Mouse (Mus musculus) intestine, embryonic 15.5 days (tissue): ENCODE measurements around the gene Olfr1443. TPM values are rescaled to one million over a fixed set of nuclear protein-coding genes. Genes with fewer than 3 reads are reported as not detected.
"Not testable (repeated sequence)": the region's sequence is repeated elsewhere in the genome, so short reads cannot be mapped to it uniquely, and the experiment has no call there.

Experiments
- ATAC-seq: fragments of 200-750 bp; cut with Nextera tagmentation; 2 replicates; pipeline ENCODE4 v1.8.0; 2017; ENCODE audit warnings: moderate TSS enrichment, moderate library complexity
- H3K27ac ChIP-seq: fragments of 300-500 bp; sonication (generic); 2 replicates; pipeline ENCODE4 v1.5.1; 2015; ENCODE audit warnings: mild to moderate bottlenecking, inconsistent platforms
- H3K27me3 ChIP-seq: fragments of 300-500 bp; sonication (generic); replicated peaks from 2 replicates; pipeline ENCODE4 v1.6.1; 2015; ENCODE audit warnings: inconsistent platforms
- H3K36me3 ChIP-seq: fragments of 300-500 bp; sonication (generic); 2 replicates; pipeline ENCODE4 v1.6.1; 2015; ENCODE audit warnings: inconsistent platforms
- H3K4me1 ChIP-seq: fragments of 300-500 bp; sonication (generic); replicated peaks from 2 replicates; pipeline ENCODE4 v1.6.1; 2015; ENCODE audit warnings: inconsistent platforms
- H3K4me2 ChIP-seq: fragments of 300-500 bp; sonication (generic); replicated peaks from 2 replicates; pipeline ENCODE4 v1.6.1; 2015; ENCODE audit warnings: mild to moderate bottlenecking, inconsistent platforms
- H3K4me3 ChIP-seq: fragments of 300-500 bp; sonication (generic); replicated peaks from 2 replicates; pipeline ENCODE4 v1.5.1; 2015; ENCODE audit warnings: inconsistent platforms
- H3K9ac ChIP-seq: fragments of 300-500 bp; sonication (generic); 2 replicates; pipeline ENCODE4 v1.6.1; 2015; ENCODE audit warnings: inconsistent platforms
- H3K9me3 ChIP-seq: fragments of 300-500 bp; sonication (generic); 2 replicates; pipeline ENCODE4 v1.6.1; 2016; ENCODE audit warnings: inconsistent platforms
- WGBS: fragments of 180-500 bp; shearing (Covaris S2); methylation state at CpG from one replicate; pipeline ENCODE4 v1.1.7; 2015; 5-methylcytosine and 5-hydroxymethylcytosine counted together
- polyA plus RNA-seq: library from polyadenylated mRNA; unstranded; fragments of >200 nt; fragmentation: Nextera tagmentation; extraction: Ambion mirVana; gene quantifications from 2 replicates; pipeline ENCODE4 v1.2.1, GENCODE M21; 2015

Gene Olfr1443
- polyA plus RNA-seq, 1 experiment from 2014 or later = not detected

DNA sequence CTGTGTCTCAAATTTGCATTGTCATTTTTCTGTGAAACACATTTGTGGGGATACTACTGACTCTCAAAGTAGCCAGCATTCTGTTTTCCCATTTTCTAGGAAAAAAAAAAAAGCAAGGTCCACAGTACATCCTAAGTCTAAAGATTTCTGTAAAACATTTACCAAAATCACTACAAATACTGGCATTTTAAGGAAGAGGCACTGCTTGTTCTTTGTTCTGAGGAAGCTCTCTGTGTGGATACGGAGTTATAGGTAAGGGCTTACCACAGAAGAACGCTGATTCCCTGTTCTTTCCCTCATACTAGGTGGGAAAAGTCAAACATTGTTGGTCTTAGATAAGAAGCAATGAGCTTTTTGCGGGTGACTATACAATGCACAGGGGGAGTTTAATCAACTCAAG, 17.7 kb downstream of the Olfr1443 start, which contains the start of gene Keg1:
Gene Keg1 (plus strand): TSS at position 197 of the 400 bp plus-strand sequence.
- no peak within 1 kb of the TSS for H3K4me2 ChIP-seq
- no peak within 1 kb of the TSS for H3K4me3 ChIP-seq
- WGBS = 54% methylated on average over 3 of the region's 3 CpGs
- H3K4me1 ChIP-seq = no peaks in the 10 kb centered on the region
- H3K27me3 ChIP-seq = no peaks in the 10 kb centered on the region
- no peaks in the 10 kb centered on the region for H3K9me3 ChIP-seq
- H3K27ac ChIP-seq = no peak within 1 kb of the TSS
- H3K9ac ChIP-seq = no peak within 1 kb of the TSS
- ATAC-seq = peak; percentile 70
- H3K36me3 ChIP-seq = no peaks in the 10 kb centered on the region

DNA sequence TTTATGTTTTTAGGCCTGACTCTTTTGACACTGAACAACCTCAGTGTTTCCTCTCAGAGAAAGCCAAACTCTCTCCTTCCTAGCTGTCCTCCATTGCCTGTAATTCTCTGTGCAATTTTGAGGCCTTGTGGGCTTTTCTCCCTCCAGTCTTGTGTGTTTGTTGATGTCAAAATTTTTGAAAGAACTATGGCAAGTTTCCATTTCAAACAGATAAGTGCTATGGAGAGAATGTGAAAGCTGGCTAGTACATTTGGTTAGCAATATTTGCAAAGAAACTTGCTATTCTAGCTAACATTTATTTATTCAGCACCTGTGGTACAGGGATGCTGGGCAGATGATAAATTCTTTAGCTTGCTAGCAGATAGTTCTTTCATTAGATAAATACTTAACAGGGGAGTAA, 18.3 kb downstream of the Olfr1443 start:
- Histone ChIP-seq H3K4me3 (no peak overlapping the region), H3K4me1 (no peaks in the 10 kb centered on the region), H3K27me3 (no peaks in the 10 kb centered on the region), H3K36me3 (no peaks in the 10 kb centered on the region), H3K9me3 (no peaks in the 10 kb centered on the region), H3K9ac (no peak overlapping the region), H3K27ac (no peak overlapping the region), H3K4me2 (no peak overlapping the region)
- ATAC-seq = no peak

DNA sequence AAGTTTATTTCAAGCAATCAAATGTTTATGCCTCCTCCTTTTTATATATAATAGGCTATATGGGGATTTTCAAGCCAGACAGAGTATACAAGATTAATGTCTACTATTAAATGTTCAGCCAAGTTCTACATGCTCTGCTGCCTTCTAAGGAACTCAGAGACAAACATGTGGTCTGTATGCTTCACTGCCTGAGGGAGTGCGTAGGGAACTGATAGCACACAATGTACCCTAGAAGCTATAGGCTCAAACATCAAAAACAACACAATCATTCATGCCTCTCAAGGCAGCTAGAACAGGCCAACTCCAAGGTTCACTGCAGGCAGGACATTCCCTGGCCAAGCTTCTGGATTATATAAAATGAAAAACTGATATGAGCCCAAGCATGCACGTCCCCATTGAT, 30.5 kb downstream of the Olfr1443 start:
- H3K36me3 ChIP-seq = no peaks in the 10 kb centered on the region
- no peaks in the 10 kb centered on the region for H3K4me1 ChIP-seq
- ATAC-seq = no peak
- H3K9ac ChIP-seq = no peak overlapping the region
- H3K27ac ChIP-seq = no peak overlapping the region
- WGBS = 71% methylated on average over 2 of the region's 2 CpGs
- no peaks in the 10 kb centered on the region for H3K27me3 ChIP-seq
- H3K4me2 ChIP-seq = no peak overlapping the region
- no peak overlapping the region for H3K4me3 ChIP-seq
- H3K9me3 ChIP-seq = no peaks in the 10 kb centered on the region

DNA sequence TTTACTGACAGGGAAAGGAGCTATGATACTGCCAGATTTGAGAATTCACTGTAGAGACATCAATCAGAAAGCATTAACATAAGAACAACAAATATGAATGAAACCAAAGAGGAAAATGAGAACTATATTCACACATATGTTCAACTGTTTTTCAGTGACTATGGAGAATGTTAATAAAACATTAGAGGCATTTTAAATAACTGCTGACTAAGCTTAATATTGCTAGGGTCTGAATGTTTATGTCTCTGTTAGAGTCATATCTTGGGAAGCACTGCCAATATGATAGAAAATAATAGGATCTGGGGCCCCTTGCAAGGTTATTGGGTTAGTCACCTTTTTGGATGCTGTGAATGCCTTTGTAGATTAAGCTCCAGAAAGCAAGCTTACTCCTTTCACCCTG, 31.1 kb downstream of the Olfr1443 start:
- Histone ChIP-seq H3K36me3 (no peaks in the 10 kb centered on the region), H3K4me3 (no peak overlapping the region), H3K27ac (no peak overlapping the region), H3K4me2 (no peak overlapping the region), H3K27me3 (no peaks in the 10 kb centered on the region), H3K9ac (no peak overlapping the region), H3K4me1 (no peaks in the 10 kb centered on the region), H3K9me3 (no peaks in the 10 kb centered on the region)
- ATAC-seq = no peak

DNA sequence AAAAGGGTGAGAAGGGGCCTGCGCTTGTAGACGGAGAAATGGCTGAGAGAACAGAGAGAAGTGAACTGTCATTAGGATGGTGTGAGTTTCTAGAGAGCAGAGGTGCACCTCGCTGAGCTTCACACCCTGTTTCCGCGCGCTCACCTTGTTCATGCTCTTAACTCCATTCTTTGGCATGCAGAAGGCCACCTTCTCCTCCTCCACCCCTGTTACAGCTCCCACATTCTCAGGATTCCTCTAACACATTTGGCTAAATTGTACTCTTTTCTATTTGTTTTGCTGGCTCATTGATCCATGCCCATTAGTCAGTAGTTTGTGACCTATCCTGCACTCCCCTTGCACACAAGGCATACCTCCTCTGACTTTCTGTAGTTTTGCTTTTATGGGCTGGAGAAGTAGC, 41.3 kb downstream of the Olfr1443 start:
- no peak for ATAC-seq
- Histone ChIP-seq H3K4me2 (no peak overlapping the region), H3K27ac (no peak overlapping the region), H3K4me1 (no peaks in the 10 kb centered on the region), H3K27me3 (no peaks in the 10 kb centered on the region), H3K36me3 (no peaks in the 10 kb centered on the region), H3K4me3 (no peak overlapping the region), H3K9me3 (no peaks in the 10 kb centered on the region), H3K9ac (no peak overlapping the region)
- WGBS = 69% methylated on average over 6 of the region's 6 CpGs

DNA sequence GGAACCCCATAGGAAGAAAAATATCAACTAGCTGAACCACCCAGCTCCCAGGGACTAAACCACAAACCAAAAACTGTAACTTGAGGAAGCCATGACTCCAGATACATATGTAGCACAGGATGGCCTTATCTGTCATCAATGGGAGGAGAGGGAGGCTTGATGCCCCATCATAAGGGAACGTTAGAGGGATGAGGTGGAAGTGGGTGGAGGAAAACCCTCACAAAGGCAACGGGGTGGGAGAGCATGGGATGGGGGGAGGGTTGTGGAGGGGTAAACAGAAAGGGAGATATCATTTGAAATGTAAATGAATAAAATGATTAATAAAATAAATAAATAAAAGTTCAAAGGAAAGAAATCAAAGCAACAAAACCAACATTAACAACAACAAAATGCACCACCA, 42.6 kb downstream of the Olfr1443 start:
- no peak for ATAC-seq
- 59% methylated on average over 2 of the region's 2 CpGs for WGBS
- no peak overlapping the region for H3K4me2 ChIP-seq
- no peaks in the 10 kb centered on the region for H3K4me1 ChIP-seq
- H3K36me3 ChIP-seq = no peaks in the 10 kb centered on the region
- no peak overlapping the region for H3K4me3 ChIP-seq
- H3K27me3 ChIP-seq = no peaks in the 10 kb centered on the region
- H3K9ac ChIP-seq = no peak overlapping the region
- H3K27ac ChIP-seq = no peak overlapping the region
- no peaks in the 10 kb centered on the region for H3K9me3 ChIP-seq

DNA sequence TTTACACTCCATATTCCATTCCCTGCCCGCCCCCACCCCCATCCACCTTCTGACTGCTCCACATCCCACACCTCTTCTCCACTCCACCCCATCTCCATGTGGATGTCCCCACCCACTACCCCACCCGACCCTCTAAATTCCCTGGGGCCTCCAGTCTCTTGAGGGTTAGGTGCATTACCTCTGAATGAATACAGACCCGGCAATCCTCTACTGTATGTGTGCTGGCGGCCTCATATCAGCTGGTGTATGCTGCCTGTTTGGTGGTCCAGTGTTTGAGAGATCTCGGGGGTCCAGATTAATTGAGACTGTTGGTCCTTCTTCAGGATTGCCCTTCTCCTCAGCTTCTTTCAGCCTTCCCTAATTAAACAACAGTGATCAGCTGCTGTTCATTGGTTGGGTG, 43.0 kb downstream of the Olfr1443 start:
- not testable (repeated sequence) for H3K9ac ChIP-seq, ATAC-seq, H3K4me3 ChIP-seq, H3K27me3 ChIP-seq, H3K4me2 ChIP-seq, H3K36me3 ChIP-seq, H3K9me3 ChIP-seq, H3K27ac ChIP-seq, H3K4me1 ChIP-seq
- 83% methylated on average over 5 of the region's 5 CpGs for WGBS

DNA sequence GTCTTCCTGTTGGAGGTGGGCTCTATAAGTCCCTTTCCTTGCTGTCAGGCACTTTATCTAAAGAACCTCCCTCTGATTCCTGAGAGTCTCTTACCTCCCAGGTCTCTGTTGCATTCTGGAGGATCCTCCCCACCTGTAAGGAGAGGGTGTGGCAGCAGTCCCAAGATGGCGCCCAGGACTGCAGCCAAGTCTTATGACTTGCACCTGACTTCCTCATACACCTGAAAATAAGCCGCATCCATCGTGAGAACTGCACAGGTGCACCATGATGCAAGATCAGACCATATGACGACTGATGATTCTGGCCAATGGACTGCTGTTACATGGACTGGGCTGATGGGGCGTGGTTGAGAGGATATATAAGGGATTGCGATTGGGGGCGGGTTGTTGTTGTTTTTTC, 43.7 kb downstream of the Olfr1443 start:
- not testable (repeated sequence) for H3K4me1 ChIP-seq, H3K27ac ChIP-seq, H3K27me3 ChIP-seq, H3K36me3 ChIP-seq, H3K9me3 ChIP-seq, H3K4me2 ChIP-seq, H3K9ac ChIP-seq, ATAC-seq, H3K4me3 ChIP-seq
- 88% methylated on average over 7 of the region's 7 CpGs for WGBS

DNA sequence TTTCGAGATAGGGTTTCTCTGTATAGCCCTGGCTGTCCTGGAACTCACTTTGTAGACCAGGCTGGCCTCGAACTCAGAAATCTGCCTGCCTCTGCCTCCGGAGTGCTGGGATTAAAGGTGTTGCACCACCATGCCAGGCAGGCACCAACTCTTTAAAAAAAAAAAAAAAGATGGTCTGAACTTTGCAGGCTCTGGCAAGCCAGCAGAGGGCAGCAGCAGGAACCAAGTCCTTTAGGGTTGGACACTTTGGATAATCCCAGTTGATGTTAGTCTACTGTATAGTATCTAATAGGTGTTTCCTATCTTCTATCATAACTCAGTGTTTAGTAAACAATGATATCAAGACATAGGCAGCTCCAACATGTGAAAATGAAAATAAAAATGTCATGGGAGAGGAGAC, 44.4 kb downstream of the Olfr1443 start:
- Histone ChIP-seq H3K9ac (no peak overlapping the region), H3K4me2 (no peak overlapping the region), H3K4me3 (no peak overlapping the region), H3K27ac (no peak overlapping the region), H3K9me3 (no peaks in the 10 kb centered on the region), H3K36me3 (no peaks in the 10 kb centered on the region), H3K27me3 (no peaks in the 10 kb centered on the region), H3K4me1 (no peaks in the 10 kb centered on the region)
- ATAC-seq = no peak
- WGBS = 72% methylated on average over 2 of the region's 3 CpGs

DNA sequence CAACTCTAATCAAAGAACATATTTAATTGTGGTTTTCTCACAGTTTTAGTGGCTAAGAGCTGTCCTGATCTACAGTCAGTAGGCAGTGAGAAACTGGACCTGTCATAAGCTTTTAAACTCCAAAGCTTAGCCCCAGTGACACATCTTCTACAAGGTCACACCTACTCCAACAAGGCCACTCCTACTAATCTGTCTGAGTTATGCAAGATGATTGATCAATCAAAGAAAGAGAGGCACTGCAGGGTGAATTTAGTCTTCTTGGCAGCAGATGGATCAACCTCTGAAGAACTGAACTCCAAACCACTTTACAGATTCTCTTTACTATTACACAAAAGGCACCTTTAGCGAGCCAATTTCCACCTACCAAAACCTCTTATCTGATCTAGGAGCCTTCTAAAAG, 47.9 kb downstream of the Olfr1443 start:
- 72% methylated on average over 1 of the region's 1 CpGs for whole genome bisulfite sequencing
- no peak overlapping the region for H3K4me2 ChIP-seq
- no peaks in the 10 kb centered on the region for H3K4me1 ChIP-seq
- no peaks in the 10 kb centered on the region for H3K9me3 ChIP-seq
- no peak overlapping the region for H3K27ac ChIP-seq
- H3K4me3 ChIP-seq = no peak overlapping the region
- H3K36me3 ChIP-seq = no peaks in the 10 kb centered on the region
- ATAC-seq = no peak
- H3K9ac ChIP-seq = no peak overlapping the region
- no peaks in the 10 kb centered on the region for H3K27me3 ChIP-seq

DNA sequence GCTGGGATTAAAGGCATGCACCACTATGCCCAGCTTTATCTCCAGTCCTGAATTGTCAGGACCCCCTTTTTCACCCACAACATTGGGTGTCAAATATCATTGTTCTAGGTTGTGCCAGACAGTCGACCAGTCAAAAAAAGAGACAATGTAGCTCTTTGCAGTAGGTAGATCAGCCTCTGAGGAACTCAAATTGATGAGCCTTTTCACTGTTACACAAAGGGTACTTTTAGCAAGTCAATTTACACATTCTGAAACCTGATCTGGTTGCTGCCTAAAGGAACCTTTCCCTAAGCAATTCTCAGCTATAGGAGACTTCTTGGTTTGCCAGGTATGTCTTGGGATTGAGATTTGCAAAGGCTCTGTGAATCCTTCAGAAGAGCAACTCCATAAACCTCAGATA, 53.1 kb downstream of the Olfr1443 start:
- Histone ChIP-seq H3K27ac (no peak overlapping the region), H3K9me3 (no peaks in the 10 kb centered on the region), H3K4me2 (no peak overlapping the region), H3K4me1 (no peaks in the 10 kb centered on the region), H3K9ac (no peak overlapping the region), H3K4me3 (no peak overlapping the region), H3K36me3 (no peaks in the 10 kb centered on the region), H3K27me3 (no peaks in the 10 kb centered on the region)
- ATAC-seq = no peak
- 76% methylated on average over 1 of the region's 1 CpGs for WGBS

DNA sequence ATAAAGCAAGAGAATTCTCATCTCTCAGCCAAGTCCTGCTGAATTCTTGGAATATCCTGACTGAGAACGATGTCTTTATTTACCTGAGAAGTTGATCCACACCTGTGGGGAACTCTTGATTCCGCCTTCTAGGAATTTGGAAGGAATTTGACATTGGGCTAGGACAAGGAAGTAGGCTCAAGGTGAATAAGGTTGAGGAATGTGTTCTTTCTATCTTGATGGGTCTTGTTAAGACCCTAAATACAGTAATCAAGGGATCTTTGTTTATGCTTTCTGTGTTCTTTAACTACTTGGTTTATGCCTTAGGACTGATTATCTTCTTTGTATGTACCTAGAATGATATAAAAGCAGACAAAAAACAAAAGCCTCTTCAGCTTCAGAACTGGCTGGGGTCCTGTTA, 54.0 kb downstream of the Olfr1443 start:
- H3K4me3 ChIP-seq = no peak overlapping the region
- no peak overlapping the region for H3K27ac ChIP-seq
- no peaks in the 10 kb centered on the region for H3K36me3 ChIP-seq
- ATAC-seq = no peak
- no peak overlapping the region for H3K9ac ChIP-seq
- no peaks in the 10 kb centered on the region for H3K27me3 ChIP-seq
- 70% methylated on average over 2 of the region's 2 CpGs for WGBS
- H3K4me1 ChIP-seq = no peaks in the 10 kb centered on the region
- H3K9me3 ChIP-seq = no peaks in the 10 kb centered on the region
- H3K4me2 ChIP-seq = no peak overlapping the region
